Mouse (Mus musculus) cerebellum, adult 2 months (tissue): Measurements from ENCODE around the gene Tex35.

ENCODE experiments used
- CTCF ChIP-seq: fragments of 200-500 bp; IDR thresholded peaks from 2 replicates; pipeline ENCODE4 v1.5.1; 2011; ENCODE audit warnings: low read depth, mild to moderate bottlenecking, control low read depth, low read length, moderate library complexity, borderline replicate concordance; ENCODE audit not compliant: insufficient read depth
- POLR2A ChIP-seq: fragments of 200-500 bp; IDR thresholded peaks from 2 replicates; pipeline ENCODE4 v1.6.1; 2011; ENCODE audit warnings: low read length, control low read depth, borderline replicate concordance; ENCODE audit not compliant: insufficient read depth

DNA sequence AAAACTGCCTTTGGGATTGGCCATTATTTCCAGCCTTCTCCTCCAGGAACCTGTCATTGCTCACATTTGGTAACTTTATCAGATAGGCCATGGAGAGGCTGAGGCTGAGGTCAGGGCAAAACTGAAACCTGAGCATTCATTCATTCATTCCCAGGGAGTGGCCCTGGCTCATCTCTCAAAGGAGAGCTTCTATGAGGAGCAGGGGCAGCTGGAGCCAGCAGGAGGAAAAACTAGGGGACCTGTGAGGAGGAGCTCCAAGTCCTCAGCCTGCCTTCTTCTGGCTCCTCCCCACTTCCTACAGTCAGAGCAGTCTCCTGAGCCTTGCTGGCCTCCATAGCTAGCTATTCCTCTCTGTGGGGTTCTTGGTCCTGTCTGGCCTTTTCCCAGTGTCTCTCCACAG is 40.2 kb downstream of the Tex35 start:
- TF ChIP-seq CTCF: no peak
- TF ChIP-seq POLR2A: no peak
